Mouse (Mus musculus) hindbrain, embryonic 12.5 days (tissue): ENCODE results near the gene Gm28230. TPM values are rescaled to one million over a fixed set of nuclear protein-coding genes. Genes with fewer than 3 reads are reported as not detected.
A peak's percentile ranks its signal among the peaks of the same experiment; 100 is the strongest.

Experiments used
- ATAC-seq: fragments of 200-750 bp; cut with Nextera tagmentation; 2 replicates; pipeline ENCODE4 v1.8.0; 2017; ENCODE audit warnings: moderate TSS enrichment; ENCODE audit not compliant: low FRiP score
- H3K27ac ChIP-seq: fragments of 300-500 bp; sonication (generic); 2 replicates; pipeline ENCODE4 v1.5.1; 2016; ENCODE audit warnings: mild to moderate bottlenecking
- H3K27me3 ChIP-seq: fragments of 300-500 bp; sonication (generic); 2 replicates; pipeline ENCODE4 v1.6.1; 2016; ENCODE audit warnings: mild to moderate bottlenecking
- H3K36me3 ChIP-seq: fragments of 300-500 bp; sonication (generic); 2 replicates; pipeline ENCODE4 v1.6.1; 2016; ENCODE audit warnings: mild to moderate bottlenecking
- H3K4me1 ChIP-seq: fragments of 300-500 bp; sonication (generic); 2 replicates; pipeline ENCODE4 v1.6.1; 2016
- H3K4me2 ChIP-seq: fragments of 300-500 bp; sonication (generic); replicated peaks from 2 replicates; pipeline ENCODE4 v1.6.1; 2016; ENCODE audit warnings: mild to moderate bottlenecking
- H3K4me3 ChIP-seq: fragments of 300-500 bp; sonication (generic); 2 replicates; pipeline ENCODE4 v1.5.1; 2016; ENCODE audit warnings: mild to moderate bottlenecking
- H3K9ac ChIP-seq: fragments of 300-500 bp; sonication (generic); 2 replicates; pipeline ENCODE4 v1.6.1; 2016; ENCODE audit warnings: mild to moderate bottlenecking, moderate library complexity
- H3K9me3 ChIP-seq: fragments of 300-500 bp; sonication (generic); replicated peaks from 2 replicates; pipeline ENCODE4 v1.6.1; 2016; ENCODE audit warnings: mild to moderate bottlenecking
- WGBS: fragments of 180-500 bp; shearing (Covaris S2); methylation state at CpG from one replicate; pipeline ENCODE4 v1.1.7; 2016; 5-methylcytosine and 5-hydroxymethylcytosine counted together
- polyA plus RNA-seq: library from polyadenylated mRNA; unstranded; fragments of >200 nt; fragmentation: Nextera tagmentation; extraction: Ambion mirVana; gene quantifications from 2 replicates; pipeline ENCODE4 v1.2.1, GENCODE M21; 2016

Gene Gm28230
- polyA plus RNA-seq: 0.66 and 1.1 TPM in 2 replicates

GRCm38 (mm10) chr2:74726551-74726950 lies at the start of gene Gm28230:
TSS of gene Gm28230 (plus strand) at chr2:74726728.
- WGBS: 5% methylated on average over 5 of the region's 5 CpGs
- Histone ChIP-seq H3K36me3 (no peaks in the 10 kb centered on the region), H3K9me3 (no peaks in the 10 kb centered on the region), H3K27ac (peak within 1 kb of the TSS; percentile 85), H3K4me2 (peak within 1 kb of the TSS; percentile 49), H3K4me3 (peak within 1 kb of the TSS; percentile 49), H3K4me1 (no peaks in the 10 kb centered on the region), H3K27me3 (peaks cover 96% of the 10 kb centered on the region), H3K9ac (peak within 1 kb of the TSS; percentile 73)
- no peak; the same call in 1 of the 2 replicates for ATAC-seq

- 3% methylated on average over 2 of the region's 2 CpGs for WGBS
Observed at GRCm38 (mm10) chr2:74677106-74677505, 49.4 kb upstream of the Gm28230 start.

GRCm38 (mm10) chr2:74678891-74679595 lies 47.5 kb upstream of the Gm28230 start, which contains the start of gene Hoxd11:
TSS of gene Hoxd11 (plus strand) at chr2:74679557.
- no peak within 1 kb of the TSS for H3K4me2 ChIP-seq
- peaks cover 14% of the 10 kb centered on the region; the same call in 1 of the 2 replicates for H3K4me1 ChIP-seq
- no peaks in the 10 kb centered on the region for H3K36me3 ChIP-seq
- no peak within 1 kb of the TSS for H3K9ac ChIP-seq
- no peak within 1 kb of the TSS for H3K27ac ChIP-seq
- no peak for ATAC-seq
- 1% methylated on average over 15 of the region's 15 CpGs for WGBS
- no peak within 1 kb of the TSS for H3K4me3 ChIP-seq
- H3K27me3 ChIP-seq: peaks cover 100% of the 10 kb centered on the region
- no peaks in the 10 kb centered on the region for H3K9me3 ChIP-seq

More at GRCm38 (mm10) chr2:74677106-74677505, 49.4 kb upstream of the Gm28230 start:
- Histone ChIP-seq H3K4me3 (no peak overlapping the region), H3K27ac (no peak overlapping the region), H3K4me1 (peaks cover 11% of the 10 kb centered on the region; the same call in 1 of the 2 replicates), H3K9ac (no peak overlapping the region), H3K9me3 (no peaks in the 10 kb centered on the region), H3K27me3 (peaks cover 100% of the 10 kb centered on the region), H3K4me2 (no peak overlapping the region), H3K36me3 (no peaks in the 10 kb centered on the region)
- no peak for ATAC-seq

- no peak overlapping the region for H3K4me2 ChIP-seq
- H3K9me3 ChIP-seq: no peaks in the 10 kb centered on the region
- peaks cover 14% of the 10 kb centered on the region; the same call in 1 of the 2 replicates for H3K4me1 ChIP-seq
- under 1% methylated on average over 26 of the region's 26 CpGs for WGBS
- no peaks in the 10 kb centered on the region for H3K36me3 ChIP-seq
- no peak for ATAC-seq
- peaks cover 100% of the 10 kb centered on the region for H3K27me3 ChIP-seq
- H3K4me3 ChIP-seq: no peak overlapping the region
- H3K9ac ChIP-seq: no peak overlapping the region
- H3K27ac ChIP-seq: no peak overlapping the region
Observed at GRCm38 (mm10) chr2:74679596-74679971, 46.9 kb upstream of the Gm28230 start.

GRCm38 (mm10) chr2:74679980-74680379 lies 46.5 kb upstream of the Gm28230 start:
- under 1% methylated on average over 23 of the region's 23 CpGs for WGBS
- H3K27ac ChIP-seq: no peak overlapping the region
- H3K4me3 ChIP-seq: no peak overlapping the region
- H3K4me2 ChIP-seq: no peak overlapping the region
- H3K9me3 ChIP-seq: no peaks in the 10 kb centered on the region
- H3K27me3 ChIP-seq: peaks cover 100% of the 10 kb centered on the region
- peaks cover 14% of the 10 kb centered on the region; the same call in 1 of the 2 replicates for H3K4me1 ChIP-seq
- no peak overlapping the region for H3K9ac ChIP-seq
- no peak for ATAC-seq
- no peaks in the 10 kb centered on the region for H3K36me3 ChIP-seq

GRCm38 (mm10) chr2:74680561-74681398 lies 45.7 kb upstream of the Gm28230 start:
- H3K4me3 ChIP-seq: no peak overlapping the region
- peaks cover 14% of the 10 kb centered on the region; the same call in 1 of the 2 replicates for H3K4me1 ChIP-seq
- no peak overlapping the region for H3K9ac ChIP-seq
- no peak overlapping the region for H3K4me2 ChIP-seq
- no peak overlapping the region for H3K27ac ChIP-seq
- WGBS: under 1% methylated on average over 21 of the region's 21 CpGs
- no peak for ATAC-seq
- no peaks in the 10 kb centered on the region for H3K9me3 ChIP-seq
- H3K36me3 ChIP-seq: no peaks in the 10 kb centered on the region
- H3K27me3 ChIP-seq: peaks cover 99% of the 10 kb centered on the region

GRCm38 (mm10) chr2:74681594-74682531 lies 44.7 kb upstream of the Gm28230 start:
- H3K27ac ChIP-seq: no peak overlapping the region
- H3K4me2 ChIP-seq: peak overlapping the region; percentile 24; the same call in 1 of the 2 replicates
- peaks cover 14% of the 10 kb centered on the region; the same call in 1 of the 2 replicates for H3K4me1 ChIP-seq
- peak; percentile 43 for ATAC-seq
- H3K9ac ChIP-seq: no peak overlapping the region
- no peaks in the 10 kb centered on the region for H3K36me3 ChIP-seq
- no peaks in the 10 kb centered on the region for H3K9me3 ChIP-seq
- H3K27me3 ChIP-seq: peaks cover 97% of the 10 kb centered on the region
- peak overlapping the region; percentile 13; the same call in 1 of the 2 replicates for H3K4me3 ChIP-seq
- WGBS: under 1% methylated on average over 74 of the region's 78 CpGs

- whole genome bisulfite sequencing: 0% methylated on average over 37 of the region's 51 CpGs
- H3K4me3 ChIP-seq: peak overlapping the region; percentile 20
- H3K9ac ChIP-seq: no peak overlapping the region
- H3K9me3 ChIP-seq: no peaks in the 10 kb centered on the region
- no peaks in the 10 kb centered on the region for H3K36me3 ChIP-seq
- peak overlapping the region; percentile 24; the same call in 1 of the 2 replicates for H3K4me2 ChIP-seq
- H3K27me3 ChIP-seq: peaks cover 97% of the 10 kb centered on the region
- no peak for ATAC-seq
- peaks cover 14% of the 10 kb centered on the region; the same call in 1 of the 2 replicates for H3K4me1 ChIP-seq
- H3K27ac ChIP-seq: no peak overlapping the region
Observed at GRCm38 (mm10) chr2:74682796-74683195, 43.7 kb upstream of the Gm28230 start.

GRCm38 (mm10) chr2:74683471-74683951 lies 43.0 kb upstream of the Gm28230 start:
- Histone ChIP-seq H3K9ac (no peak overlapping the region), H3K4me3 (no peak overlapping the region), H3K4me1 (peaks cover 14% of the 10 kb centered on the region; the same call in 1 of the 2 replicates), H3K9me3 (no peaks in the 10 kb centered on the region), H3K27me3 (peaks cover 97% of the 10 kb centered on the region), H3K36me3 (no peaks in the 10 kb centered on the region), H3K4me2 (no peak overlapping the region), H3K27ac (no peak overlapping the region)
- no peak for ATAC-seq
- WGBS: 0% methylated on average over 18 of the region's 18 CpGs

- H3K27ac ChIP-seq: no peak overlapping the region
- peaks cover 97% of the 10 kb centered on the region for H3K27me3 ChIP-seq
- no peak overlapping the region for H3K4me2 ChIP-seq
- under 1% methylated on average over 12 of the region's 12 CpGs for WGBS
- no peak overlapping the region for H3K4me3 ChIP-seq
- ATAC-seq: no peak
- peaks cover 14% of the 10 kb centered on the region; the same call in 1 of the 2 replicates for H3K4me1 ChIP-seq
- H3K9ac ChIP-seq: no peak overlapping the region
- H3K36me3 ChIP-seq: no peaks in the 10 kb centered on the region
- H3K9me3 ChIP-seq: no peaks in the 10 kb centered on the region
Observed at GRCm38 (mm10) chr2:74684106-74684505, 42.4 kb upstream of the Gm28230 start.

GRCm38 (mm10) chr2:74685059-74685603 lies 41.4 kb upstream of the Gm28230 start:
- no peak overlapping the region for H3K4me2 ChIP-seq
- ATAC-seq: no peak

More at GRCm38 (mm10) chr2:74685059-74685603, 41.4 kb upstream of the Gm28230 start:
- Histone ChIP-seq H3K4me1 (peaks cover 14% of the 10 kb centered on the region; the same call in 1 of the 2 replicates), H3K27me3 (peaks cover 97% of the 10 kb centered on the region), H3K9ac (no peak overlapping the region), H3K36me3 (no peaks in the 10 kb centered on the region), H3K9me3 (no peaks in the 10 kb centered on the region), H3K4me3 (no peak overlapping the region), H3K27ac (no peak overlapping the region)
- 9% methylated on average over 4 of the region's 4 CpGs for WGBS
